Mouse (Mus musculus) hindbrain, embryonic 11.5 days (tissue): ENCODE measurements at regions not wholly inside any gene's neighbourhood (a gene's known extent, or its start where the extent isn't known, plus 50 kb on each side); places are given as distances from the start of the nearest gene placed in this dataset.

Experiments used
- ATAC-seq: fragments of 200-750 bp; cut with Nextera tagmentation; 2 replicates; pipeline ENCODE4 v1.8.0; 2017; ENCODE audit warnings: mild to moderate bottlenecking, moderate TSS enrichment, moderate library complexity; ENCODE audit not compliant: low FRiP score
- DNase-seq: peaks from one replicate; pipeline ENCODE4 v3.0.0-alpha.2; 2015; ENCODE audit warnings: low spot score
- H3K27ac ChIP-seq: fragments of 300-500 bp; sonication (generic); 2 replicates; pipeline ENCODE4 v1.5.1; 2014; ENCODE audit warnings: mild to moderate bottlenecking, low read depth, low read length
- H3K27me3 ChIP-seq: fragments of 300-500 bp; sonication (generic); 2 replicates; pipeline ENCODE4 v1.6.1; 2014; ENCODE audit warnings: mild to moderate bottlenecking, low read length, moderate library complexity, mixed read lengths; ENCODE audit not compliant: control insufficient read depth, insufficient read depth
- H3K36me3 ChIP-seq: fragments of 300-500 bp; sonication (generic); 2 replicates; pipeline ENCODE4 v1.6.1; 2014; ENCODE audit warnings: mild to moderate bottlenecking, low read length, moderate library complexity, mixed read lengths; ENCODE audit not compliant: control insufficient read depth, insufficient read depth
- H3K4me1 ChIP-seq: fragments of 300-500 bp; sonication (generic); replicated peaks from 2 replicates; pipeline ENCODE4 v1.6.1; 2014; ENCODE audit warnings: low read length, mixed read lengths; ENCODE audit not compliant: control insufficient read depth, insufficient read depth
- H3K4me2 ChIP-seq: fragments of 300-500 bp; sonication (generic); replicated peaks from 2 replicates; pipeline ENCODE4 v1.6.1; 2014; ENCODE audit warnings: mild to moderate bottlenecking, low read depth, low read length
- H3K4me3 ChIP-seq: fragments of 300-500 bp; sonication (generic); 2 replicates; pipeline ENCODE4 v1.5.1; 2014; ENCODE audit warnings: low read depth, low read length
- H3K9ac ChIP-seq: fragments of 300-500 bp; sonication (generic); 2 replicates; pipeline ENCODE4 v1.6.1; 2014; ENCODE audit warnings: low read depth, low read length
- H3K9me3 ChIP-seq: fragments of 300-500 bp; sonication (generic); 2 replicates; pipeline ENCODE4 v1.6.1; 2016; ENCODE audit warnings: low read length; ENCODE audit not compliant: control insufficient read depth
- WGBS: fragments of 180-500 bp; shearing (Covaris S2); extraction: QIAGEN DNeasy Blood & Tissue Kit; methylation state at CpG from one replicate; pipeline ENCODE4 v1.1.7; 2014; 5-methylcytosine and 5-hydroxymethylcytosine counted together

- WGBS: 50% methylated on average over 11 of the region's 11 CpGs
- ATAC-seq (no peak), DNase-seq (peak; percentile 42)
- Histone ChIP-seq H3K27me3 (no peaks in the 10 kb centered on the region), H3K4me2 (no peak overlapping the region), H3K4me1 (peaks cover 11% of the 10 kb centered on the region), H3K27ac (no peak overlapping the region), H3K9me3 (no peaks in the 10 kb centered on the region), H3K4me3 (no peak overlapping the region), H3K9ac (no peak overlapping the region), H3K36me3 (no peaks in the 10 kb centered on the region)
Measured at GRCm38 (mm10) chr13:28720639-28721239, 232.8 kb downstream of the Sox4 start.

- no peak for ATAC-seq
- H3K4me1 ChIP-seq: peaks cover 11% of the 10 kb centered on the region
- 71% methylated on average over 11 of the region's 11 CpGs for WGBS
- H3K9me3 ChIP-seq: no peaks in the 10 kb centered on the region
- H3K27ac ChIP-seq: 0 out of 2 replicates have a peak overlapping the region, but pooled peaks have one; percentile 21
- no peaks in the 10 kb centered on the region for H3K36me3 ChIP-seq
- no peak overlapping the region for H3K9ac ChIP-seq
- H3K4me2 ChIP-seq: no peak overlapping the region
- DNase-seq: peak; percentile 21
- no peak overlapping the region for H3K4me3 ChIP-seq
- H3K27me3 ChIP-seq: no peaks in the 10 kb centered on the region
Measured at GRCm38 (mm10) chr13:28720169-28720568, 233.3 kb downstream of the Sox4 start.

- H3K9me3 ChIP-seq: no peaks in the 10 kb centered on the region
- H3K27me3 ChIP-seq: no peaks in the 10 kb centered on the region
- peak; percentile 29 for DNase-seq
- WGBS: 32% methylated on average over 5 of the region's 5 CpGs
- peak overlapping the region; percentile 17; the same call in 1 of the 2 replicates for H3K9ac ChIP-seq
- no peak overlapping the region for H3K4me3 ChIP-seq
- no peak overlapping the region for H3K4me2 ChIP-seq
- peak overlapping the region; percentile 89 for H3K27ac ChIP-seq
- no peaks in the 10 kb centered on the region for H3K36me3 ChIP-seq
- ATAC-seq: peak; percentile 53
- H3K4me1 ChIP-seq: peaks cover 11% of the 10 kb centered on the region
Measured at GRCm38 (mm10) chr13:28718868-28719265, 234.6 kb downstream of the Sox4 start.

GRCm38 (mm10) chr13:28718169-28718867, 235.2 kb downstream of the Sox4 start:
- Histone ChIP-seq H3K36me3 (no peaks in the 10 kb centered on the region), H3K27ac (peak overlapping the region; percentile 89), H3K4me2 (no peak overlapping the region), H3K4me1 (peaks cover 11% of the 10 kb centered on the region), H3K4me3 (no peak overlapping the region), H3K27me3 (no peaks in the 10 kb centered on the region), H3K9me3 (no peaks in the 10 kb centered on the region), H3K9ac (no peak overlapping the region)
- 13% methylated on average over 11 of the region's 11 CpGs for WGBS
- ATAC-seq (peak; percentile 81), DNase-seq (peak; percentile 62)

- Histone ChIP-seq H3K9me3 (no peaks in the 10 kb centered on the region), H3K4me2 (no peak overlapping the region), H3K4me1 (peaks cover 11% of the 10 kb centered on the region), H3K36me3 (no peaks in the 10 kb centered on the region), H3K27me3 (no peaks in the 10 kb centered on the region), H3K4me3 (no peak overlapping the region), H3K27ac (peak overlapping the region; percentile 89), H3K9ac (no peak overlapping the region)
- no peak for DNase-seq
- ATAC-seq: no peak
- WGBS: 87% methylated on average over 4 of the region's 4 CpGs
Measured at GRCm38 (mm10) chr13:28717404-28717803, 236.1 kb downstream of the Sox4 start.

- no peak for DNase-seq
- no peak overlapping the region for H3K4me2 ChIP-seq
- no peak overlapping the region for H3K9ac ChIP-seq
- H3K36me3 ChIP-seq: no peaks in the 10 kb centered on the region
- no peaks in the 10 kb centered on the region for H3K4me1 ChIP-seq
- no peaks in the 10 kb centered on the region for H3K27me3 ChIP-seq
- ATAC-seq: no peak
- no peaks in the 10 kb centered on the region for H3K9me3 ChIP-seq
- 84% methylated on average over 7 of the region's 7 CpGs for WGBS
- H3K27ac ChIP-seq: no peak overlapping the region
- no peak overlapping the region for H3K4me3 ChIP-seq
Measured at GRCm38 (mm10) chr13:28709966-28710365, 243.5 kb downstream of the Sox4 start.

GRCm38 (mm10) chr13:28701309-28701708, 252.2 kb downstream of the Sox4 start:
- H3K27ac ChIP-seq: no peak overlapping the region
- H3K27me3 ChIP-seq: no peaks in the 10 kb centered on the region
- no peak for ATAC-seq
- H3K9ac ChIP-seq: no peak overlapping the region
- 69% methylated on average over 1 of the region's 1 CpGs for WGBS
- no peaks in the 10 kb centered on the region for H3K36me3 ChIP-seq
- no peaks in the 10 kb centered on the region for H3K9me3 ChIP-seq
- H3K4me3 ChIP-seq: no peak overlapping the region
- H3K4me2 ChIP-seq: no peak overlapping the region
- 0 out of 2 replicates have a peak, but pooled peaks cover 3% of the 10 kb centered on the region for H3K4me1 ChIP-seq
- DNase-seq: no peak

- Histone ChIP-seq H3K27ac (no peak overlapping the region), H3K9ac (no peak overlapping the region), H3K27me3 (no peaks in the 10 kb centered on the region), H3K9me3 (no peaks in the 10 kb centered on the region), H3K36me3 (no peaks in the 10 kb centered on the region), H3K4me1 (0 out of 2 replicates have a peak, but pooled peaks cover 3% of the 10 kb centered on the region), H3K4me2 (no peak overlapping the region), H3K4me3 (no peak overlapping the region)
- ATAC-seq: no peak
- WGBS: 89% methylated on average over 3 of the region's 3 CpGs
- no peak for DNase-seq
Measured at GRCm38 (mm10) chr13:28700081-28700480, 253.4 kb downstream of the Sox4 start.
